Mouse (Mus musculus) cerebellum, adult 2 months (tissue): ENCODE results near the gene Ttc9b. TPM values are rescaled to one million over a fixed set of nuclear protein-coding genes. Genes with fewer than 3 reads are reported as not detected.
A peak's percentile ranks its signal among the peaks of the same experiment; 100 is the strongest.

Experiments
- DNase-seq, 2 experiments: peaks; one replicate each; pipeline ENCODE4 v3.0.0; 2021
- H3K27ac ChIP-seq: fragments of 200-500 bp; 2 replicates; pipeline ENCODE4 v1.5.1; 2012; ENCODE audit warnings: low read length, control low read depth, inconsistent platforms; ENCODE audit not compliant: insufficient read depth
- H3K27me3 ChIP-seq: fragments of 200-500 bp; 2 replicates; pipeline ENCODE4 v1.6.1; 2012; ENCODE audit warnings: inconsistent platforms, mild to moderate bottlenecking, low read length, moderate library complexity; ENCODE audit not compliant: control insufficient read depth, insufficient read depth
- H3K4me1 ChIP-seq: fragments of 200-500 bp; 2 replicates; pipeline ENCODE4 v1.6.1; 2011; ENCODE audit warnings: low read length; ENCODE audit not compliant: control insufficient read depth, insufficient read depth
- H3K4me3 ChIP-seq: fragments of 200-500 bp; replicated peaks from 2 replicates; pipeline ENCODE3; 2011; ENCODE audit warnings: mild to moderate bottlenecking, low read depth, low read length, control low read depth; ENCODE audit not compliant: insufficient read depth
- CTCF ChIP-seq: fragments of 200-500 bp; IDR thresholded peaks from 2 replicates; pipeline ENCODE4 v1.5.1; 2011; ENCODE audit warnings: low read depth, mild to moderate bottlenecking, control low read depth, low read length, moderate library complexity, borderline replicate concordance; ENCODE audit not compliant: insufficient read depth
- POLR2A ChIP-seq: fragments of 200-500 bp; IDR thresholded peaks from 2 replicates; pipeline ENCODE4 v1.6.1; 2011; ENCODE audit warnings: low read length, control low read depth, borderline replicate concordance; ENCODE audit not compliant: insufficient read depth
- WGBS: fragments of 180-500 bp; shearing (Covaris S2); methylation state at CpG from one replicate; pipeline ENCODE4 v1.1.7; 2018; 5-methylcytosine and 5-hydroxymethylcytosine counted together
- polyA plus RNA-seq: library from polyadenylated mRNA; depleted of rRNA; stranded (reverse); fragments of >200 nt; gene quantifications from 2 replicates; pipeline ENCODE4 v1.2.3, GENCODE M21; 2012

Gene Ttc9b
- polyA plus RNA-seq, 1 experiment, result 62.2 TPM

DNA sequence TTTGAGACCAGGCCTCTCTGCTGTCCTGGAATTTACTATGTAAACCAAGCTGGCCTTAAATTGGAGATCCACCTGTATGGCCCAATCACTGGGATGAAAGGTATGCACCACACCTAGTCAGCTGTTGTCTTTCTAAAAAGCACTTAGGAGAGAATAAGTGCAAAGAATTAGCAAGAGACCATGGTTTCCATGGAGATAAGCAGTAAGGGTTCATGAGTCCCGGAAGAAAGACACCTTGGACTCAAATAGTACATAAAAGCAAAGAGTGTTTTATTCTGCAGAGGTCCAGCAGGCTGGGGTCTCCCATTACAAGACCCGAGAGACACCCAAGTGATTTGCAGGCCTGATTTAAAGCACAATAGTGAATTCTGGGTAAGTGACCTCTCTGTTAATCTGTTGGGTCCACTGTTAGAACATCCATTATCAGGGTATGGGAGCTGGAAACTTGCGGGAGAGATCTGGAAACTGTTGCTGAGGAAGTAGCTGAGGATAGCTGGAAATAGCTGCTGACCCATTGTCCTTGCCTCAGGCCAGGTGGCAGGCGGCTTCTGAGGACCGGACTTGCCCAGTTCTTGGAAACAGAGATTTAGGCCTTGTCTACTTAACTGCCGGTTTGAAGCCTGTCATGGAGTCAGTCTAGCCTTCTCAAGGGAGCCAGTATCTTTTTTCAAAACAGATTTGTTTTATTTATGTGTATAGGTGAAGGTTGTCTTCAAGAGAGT lies 6.3 kb upstream of the Ttc9b start:
- Histone ChIP-seq H3K27ac (no peak overlapping the region), H3K4me3 (no peak overlapping the region), H3K27me3 (no peaks in the 10 kb centered on the region), H3K4me1 (peaks cover 8% of the 10 kb centered on the region)
- WGBS, result 83% methylated on average over 6 of the region's 6 CpGs
- no peak for DNase-seq
- TF ChIP-seq POLR2A (no peak), CTCF (no peak)

DNA sequence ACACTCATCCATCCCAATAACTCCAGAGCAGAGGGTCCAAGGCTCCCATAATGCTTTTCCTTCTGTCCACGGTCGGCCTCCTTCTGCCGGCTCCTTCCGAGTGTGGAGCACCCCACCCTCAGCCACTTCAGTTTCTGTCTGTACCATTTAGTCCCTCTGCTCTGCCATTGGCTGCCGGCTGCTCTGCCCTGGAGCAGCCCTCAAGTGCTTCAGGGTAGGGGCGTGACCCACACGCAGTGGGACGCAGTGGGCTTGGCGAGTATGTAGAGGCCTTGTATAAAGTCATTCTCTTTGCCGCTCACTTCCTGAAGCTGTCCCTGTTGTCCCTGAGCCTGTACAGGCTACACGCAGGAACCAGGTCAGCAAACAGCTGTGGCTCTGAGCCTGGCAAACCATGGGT lies 4.0 kb upstream of the Ttc9b start:
- DNase-seq, result no peak
- WGBS, result 92% methylated on average over 11 of the region's 11 CpGs

GRCm38 (mm10) chr7:27650949-27651348 lies 2.8 kb upstream of the Ttc9b start:
- peaks cover 14% of the 10 kb centered on the region for H3K4me1 ChIP-seq
- no peak overlapping the region for H3K27ac ChIP-seq
- 14% methylated on average over 10 of the region's 10 CpGs for WGBS
- H3K4me3 ChIP-seq, result no peak overlapping the region
- no peaks in the 10 kb centered on the region for H3K27me3 ChIP-seq
- DNase-seq, result peak; percentile 79 to 80
- TF ChIP-seq POLR2A, result no peak
- TF ChIP-seq CTCF, result peak; percentile 68; the same call in 1 of the 2 replicates

More for the DNA sequence above, 4.0 kb upstream of the Ttc9b start:
- Histone ChIP-seq H3K27me3 (no peaks in the 10 kb centered on the region), H3K4me3 (no peak overlapping the region), H3K4me1 (peaks cover 4% of the 10 kb centered on the region), H3K27ac (no peak overlapping the region)
- TF ChIP-seq POLR2A (no peak), CTCF (no peak)

- peak; percentile 71 to 74 for DNase-seq
- peak overlapping the region; percentile 91 for H3K4me3 ChIP-seq
- peak; percentile 63 for TF ChIP-seq CTCF
- TF ChIP-seq POLR2A, result no peak
- no peaks in the 10 kb centered on the region for H3K27me3 ChIP-seq
- WGBS, result 31% methylated on average over 20 of the region's 20 CpGs
- H3K4me1 ChIP-seq, result peaks cover 27% of the 10 kb centered on the region
- H3K27ac ChIP-seq, result peak overlapping the region; percentile 94
Observed at GRCm38 (mm10) chr7:27654607-27655276, 1.0 kb downstream of the Ttc9b start.

DNA sequence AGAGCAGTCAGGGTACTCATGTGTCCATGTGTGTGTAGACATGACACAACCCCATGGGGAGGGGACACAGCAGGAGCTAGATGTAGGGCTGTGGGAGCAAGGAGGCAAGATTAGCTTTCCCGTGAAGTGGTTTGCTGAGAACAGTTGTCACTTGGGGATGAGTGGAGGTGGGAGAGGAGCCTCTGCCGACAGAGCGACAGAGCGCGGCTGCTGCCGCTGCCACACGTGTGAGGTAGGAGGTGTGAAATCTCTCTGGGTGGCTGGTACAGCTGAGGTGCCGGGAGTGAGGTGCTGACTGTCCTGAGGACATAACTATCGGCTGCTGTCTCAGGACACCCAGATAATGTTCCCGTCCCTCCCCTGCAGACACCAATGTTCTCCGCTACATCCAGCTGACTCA lies 1.8 kb downstream of the Ttc9b start:
- Histone ChIP-seq H3K4me1 (peaks cover 27% of the 10 kb centered on the region), H3K4me3 (peak overlapping the region; percentile 91), H3K27ac (peak overlapping the region; percentile 54; the same call in 1 of the 2 replicates), H3K27me3 (no peaks in the 10 kb centered on the region)
- DNase-seq, result peak in 1 of 2 experiments; percentile 47
- WGBS, result 43% methylated on average over 11 of the region's 11 CpGs
- no peak for TF ChIP-seq POLR2A
- no peak for TF ChIP-seq CTCF

GRCm38 (mm10) chr7:27656600-27656999 lies 2.9 kb downstream of the Ttc9b start:
- peak; percentile 40 to 47 for DNase-seq
- peaks cover 27% of the 10 kb centered on the region for H3K4me1 ChIP-seq
- H3K27ac ChIP-seq, result no peak overlapping the region
- TF ChIP-seq POLR2A (no peak), CTCF (no peak)
- no peak overlapping the region for H3K4me3 ChIP-seq
- 61% methylated on average over 16 of the region's 16 CpGs for WGBS
- no peaks in the 10 kb centered on the region for H3K27me3 ChIP-seq

DNA sequence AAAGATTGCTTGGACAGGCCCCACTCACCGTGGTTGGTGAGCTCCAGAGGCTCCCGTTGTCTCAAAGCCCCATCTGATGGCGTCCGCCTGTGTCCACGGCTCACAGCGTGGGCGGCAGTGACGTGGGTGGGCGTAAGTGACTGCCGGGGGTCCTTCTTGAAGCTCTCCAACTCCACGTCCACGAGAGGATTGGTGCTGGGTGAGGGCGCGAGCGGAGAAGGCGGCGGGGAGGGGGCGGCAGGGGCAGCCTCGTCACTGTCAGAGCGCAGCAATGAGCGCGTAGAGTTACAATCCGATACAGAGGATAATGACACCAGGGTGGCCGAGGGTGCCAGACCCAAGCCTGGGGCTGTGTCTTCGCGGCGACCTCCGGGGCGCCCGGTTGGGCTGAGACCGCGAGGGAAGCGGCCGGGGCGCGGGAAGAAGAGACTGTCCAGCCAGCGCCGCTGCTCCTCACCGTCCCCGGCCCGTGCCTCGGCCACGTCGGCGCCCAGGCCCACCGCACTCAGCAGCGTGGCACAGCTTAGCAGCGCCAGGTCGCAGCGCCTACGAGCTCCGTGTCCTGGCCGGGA lies 4.2 kb downstream of the Ttc9b start:
- TF ChIP-seq CTCF (no peak), POLR2A (no peak)
- H3K4me3 ChIP-seq, result no peak overlapping the region
- no peak for DNase-seq
- 43% methylated on average over 53 of the region's 53 CpGs for WGBS
- H3K4me1 ChIP-seq, result peaks cover 24% of the 10 kb centered on the region
- H3K27me3 ChIP-seq, result no peaks in the 10 kb centered on the region
- H3K27ac ChIP-seq, result no peak overlapping the region
